Mouse (Mus musculus) adrenal gland, adult 8-10 months (tissue): Measurements from ENCODE around the gene Fbxo3. TPM values are rescaled to one million over a fixed set of nuclear protein-coding genes. Genes with fewer than 3 reads are reported as not detected.
"Not testable (repeated sequence)": the region's sequence is repeated elsewhere in the genome, so short reads cannot be mapped to it uniquely, and the experiment has no call there.

Source experiments
- DNase-seq: peaks from one replicate; pipeline ENCODE4 v3.0.0; 2022
- total RNA-seq, 4 experiments: library from RNA; stranded (reverse); gene quantifications; 2 replicates each; pipeline ENCODE4 v1.2.4; 2022

Fbxo3 gene
- total RNA-seq, 4 experiments from 2014 or later = 88.1 to 93.9 (median 93.1) TPM

DNA sequence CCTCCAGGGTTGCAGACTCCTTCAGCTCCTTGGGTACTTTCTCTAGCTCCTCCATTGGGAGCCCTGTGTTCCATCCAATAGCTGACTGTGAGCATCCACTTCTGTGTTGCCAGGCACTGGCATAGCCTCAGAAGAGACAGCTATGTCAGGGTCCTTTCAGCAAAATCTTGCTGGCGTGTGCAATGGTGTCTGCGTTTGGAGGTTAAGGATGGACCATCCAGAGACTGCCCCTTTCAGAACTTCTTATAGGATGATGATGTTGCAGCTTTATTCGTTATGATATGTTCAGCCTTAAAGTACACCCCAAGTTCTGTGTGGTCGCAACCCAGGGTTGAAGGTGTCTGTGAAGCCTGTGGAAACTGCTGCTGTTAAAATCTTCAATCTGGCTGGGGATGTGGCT is 69.9 kb downstream of the Fbxo3 start:
- not testable (repeated sequence) for DNase-seq

DNA sequence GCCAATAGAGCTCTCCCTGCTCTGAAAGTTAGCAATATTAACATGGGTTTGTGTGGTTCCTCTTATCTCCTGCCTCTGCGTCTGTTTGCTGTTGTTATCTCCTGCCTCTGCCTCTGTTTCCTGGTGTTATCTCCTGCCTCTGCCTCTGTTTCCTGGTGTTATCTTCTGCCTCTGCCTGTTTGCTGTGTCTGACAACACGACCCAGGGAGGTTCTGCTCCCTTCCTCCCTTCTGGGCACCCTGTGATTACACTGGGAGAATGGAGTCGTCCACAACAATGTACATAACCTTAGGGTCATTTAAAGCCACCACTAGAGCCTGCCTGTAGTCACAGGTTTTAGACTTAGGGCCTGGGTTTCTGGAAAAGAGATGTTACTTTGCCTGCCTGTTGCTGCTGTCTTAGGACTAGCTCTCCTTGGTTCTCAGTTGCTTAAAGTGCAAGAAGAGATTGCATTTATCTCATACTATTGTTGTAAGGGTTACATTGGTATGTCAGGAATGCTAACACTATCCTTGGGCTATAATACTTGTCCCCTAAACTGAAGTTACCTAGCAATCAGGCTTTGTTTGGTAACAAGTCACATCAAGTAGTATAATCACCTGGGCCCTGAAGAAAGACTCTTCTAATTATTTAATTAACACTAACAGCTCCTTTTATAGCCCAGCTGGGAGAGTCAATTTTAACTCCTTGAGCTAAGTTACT is 71.2 kb downstream of the Fbxo3 start:
- no peak for DNase-seq

DNA sequence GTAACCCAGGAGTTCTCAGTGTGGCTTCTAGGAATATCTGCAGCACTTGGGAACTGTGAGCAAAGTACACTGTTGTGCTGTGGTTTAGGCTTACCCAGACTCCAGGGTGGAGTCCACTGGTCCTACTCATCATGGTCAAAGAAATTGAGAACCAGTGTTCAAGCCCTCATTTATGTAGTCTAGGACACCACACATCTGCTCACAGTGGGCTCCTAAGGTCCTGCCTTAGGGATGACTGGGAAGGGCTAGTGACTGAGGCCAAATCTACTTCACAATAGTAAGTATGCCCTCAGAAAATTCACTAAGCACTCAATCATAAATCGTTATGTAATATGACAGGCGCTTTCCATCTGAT is 71.7 kb downstream of the Fbxo3 start:
- no peak for DNase-seq

DNA sequence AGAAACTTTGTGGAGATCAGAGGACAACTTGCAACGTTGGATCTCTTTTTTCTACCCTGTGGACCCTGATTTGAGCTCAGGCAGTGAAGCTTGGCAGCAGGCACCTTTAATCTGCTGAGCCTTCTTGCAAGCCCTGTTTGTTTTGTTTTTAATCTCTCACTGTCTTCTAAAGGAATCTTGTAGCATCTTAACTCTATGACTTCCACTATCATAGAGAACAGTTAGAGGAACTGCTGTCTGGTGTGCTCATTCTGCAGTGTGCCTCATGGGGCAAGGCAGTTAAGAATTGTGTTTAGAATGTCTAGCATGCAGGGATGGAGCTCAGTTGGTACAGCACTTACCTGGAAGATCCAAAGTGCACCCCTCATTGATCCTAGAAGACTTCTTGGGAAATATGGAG is 72.4 kb downstream of the Fbxo3 start:
- DNase-seq = no peak

DNA sequence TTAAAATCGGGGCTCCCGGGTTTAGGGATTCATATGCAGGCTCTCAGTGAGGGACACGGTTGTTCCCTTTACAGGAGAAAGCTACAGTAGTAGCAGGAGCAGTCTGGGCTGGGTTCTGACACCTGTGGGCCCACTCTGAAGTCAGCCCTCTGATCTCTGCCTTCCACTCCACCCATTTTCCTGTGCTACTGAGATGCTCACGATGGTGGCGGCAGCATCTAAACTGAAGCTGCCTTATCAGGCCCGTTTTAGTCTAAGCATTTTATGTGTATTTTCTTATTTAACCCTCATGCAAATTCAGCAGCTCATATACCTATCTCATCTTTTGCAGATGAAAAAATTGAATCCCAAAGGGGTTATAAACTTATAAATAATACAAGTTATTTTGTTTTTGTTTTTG is 77.3 kb downstream of the Fbxo3 start:
- no peak for DNase-seq

DNA sequence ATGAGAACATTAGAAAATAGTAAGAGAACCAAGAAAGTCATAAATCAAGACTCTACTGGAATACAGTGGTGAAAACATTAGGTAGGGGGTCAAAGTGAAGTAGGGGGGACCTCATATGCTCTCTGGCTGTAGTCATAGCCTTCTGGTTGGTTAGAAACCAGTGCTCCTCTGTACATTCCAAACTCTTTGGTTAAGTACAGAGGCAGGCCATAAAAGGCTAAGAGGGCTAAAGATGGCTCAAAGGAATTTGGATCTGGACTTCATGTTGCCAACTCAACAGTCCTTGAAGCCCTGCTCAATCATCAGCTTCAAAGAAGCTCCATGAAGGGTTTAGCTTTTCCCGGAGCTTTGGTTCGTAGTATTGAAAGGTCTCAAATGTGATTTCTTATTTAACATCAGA is 81.5 kb downstream of the Fbxo3 start:
- not testable (repeated sequence) for DNase-seq

DNA sequence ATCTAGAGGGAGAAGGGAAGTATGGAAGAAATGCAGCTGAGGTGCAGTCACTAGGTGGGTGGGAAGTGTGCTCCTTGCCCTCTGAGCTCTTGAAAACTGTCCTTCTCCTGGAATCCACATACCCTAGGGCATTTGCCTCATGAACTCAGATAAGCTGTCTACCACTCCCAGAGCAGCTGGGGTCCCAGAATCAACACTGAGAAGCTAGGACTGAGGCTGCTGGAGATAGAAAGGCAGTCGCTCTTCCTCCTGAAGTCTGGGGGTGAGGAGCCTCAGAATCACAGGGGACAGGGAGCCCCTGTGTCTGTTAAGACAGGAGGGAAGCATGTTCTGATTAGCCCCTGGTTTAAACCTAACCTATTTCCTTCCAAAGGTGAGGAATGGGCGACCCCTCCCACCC is 82.0 kb downstream of the Fbxo3 start:
- DNase-seq = no peak

DNA sequence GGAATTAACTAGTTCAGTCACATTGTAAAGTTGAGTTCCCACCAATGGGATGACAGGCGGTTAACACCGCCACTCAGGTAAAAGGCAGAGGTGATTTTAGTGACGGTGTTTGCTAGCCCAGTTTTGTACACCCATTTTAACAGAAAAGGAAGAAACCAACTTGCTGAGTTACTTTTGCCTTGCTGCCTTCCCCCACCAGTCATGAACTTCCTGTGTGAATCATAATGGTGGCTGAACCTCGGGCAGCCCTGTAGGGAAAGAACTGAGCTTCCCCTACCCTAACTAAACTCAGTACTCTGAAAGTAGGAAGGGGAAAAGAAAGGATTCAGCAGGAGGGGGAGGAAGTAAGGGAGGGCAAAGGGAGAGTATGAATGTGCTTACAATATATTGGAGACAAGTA is 82.5 kb downstream of the Fbxo3 start:
- DNase-seq = no peak

DNA sequence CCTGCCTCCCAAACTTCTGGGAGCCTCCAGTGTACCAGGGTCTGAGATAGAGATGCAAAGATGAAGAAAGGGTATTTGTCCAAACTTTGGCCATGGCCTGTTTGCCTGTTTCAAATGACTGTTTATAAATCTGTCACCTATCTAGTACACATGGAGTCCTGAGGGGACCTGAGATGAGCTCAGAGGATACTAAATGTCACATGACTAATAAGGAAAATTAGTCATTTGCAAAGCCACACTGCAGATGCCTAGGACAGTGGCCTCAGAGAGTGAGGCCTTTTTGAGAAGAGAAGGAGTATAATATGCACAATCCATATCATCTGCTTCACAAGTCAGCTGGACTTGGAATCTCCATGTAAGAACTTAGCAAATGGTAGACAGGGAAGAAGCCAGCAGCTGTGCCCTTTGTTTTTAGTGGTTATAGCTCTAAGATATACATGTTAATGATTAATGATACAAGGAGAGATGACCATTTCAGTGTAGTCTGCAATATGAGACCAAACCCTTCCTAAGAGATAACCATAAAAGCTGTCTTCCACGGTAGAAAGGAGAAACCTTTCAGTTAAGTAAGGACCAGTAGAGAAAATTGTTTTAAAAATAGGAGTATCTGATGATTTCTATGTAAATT is 83.8 kb downstream of the Fbxo3 start:
- DNase-seq = not testable (repeated sequence)

Other genes starting within 250 kb of the Fbxo3 start
- gene Caprin1, start 230.1 kb upstream of the Fbxo3 start, total RNA-seq = 100 to 1,000 TPM; 345 to 413 (median 410) TPM
- gene Lmo2, start 69.7 kb upstream of the Fbxo3 start, total RNA-seq = 10 to 100 TPM; 21.2 to 41.8 (median 31.3) TPM
- not detected for gene 4931422A03Rik, start 640 bp downstream of the Fbxo3 start, total RNA-seq
- gene Gm10912, start 38.1 kb downstream of the Fbxo3 start, total RNA-seq = under 1 TPM; 0.30 to 0.68 (median 0.64) TPM
- not detected for gene Gm10799, start 40.8 kb downstream of the Fbxo3 start, total RNA-seq
- 10 to 100 TPM; 10.7 to 13.2 (median 11.5) TPM for gene Cd59b, start 42.1 kb downstream of the Fbxo3 start, total RNA-seq
- 100 to 1,000 TPM in 2 of 4 experiments, 10 to 100 TPM in 2; 91.8 to 151 (median 104) TPM for gene Cd59a, start 68.1 kb downstream of the Fbxo3 start, total RNA-seq
- 1 to 10 TPM in 1 of 4 experiments, under 1 TPM in 3; 0.48 to 1.9 (median 0.78) TPM for gene A930018P22Rik, start 95.0 kb downstream of the Fbxo3 start, total RNA-seq